Mouse (Mus musculus): ENCODE results near the gene Cbx5.

Cbx5 gene

DNA sequence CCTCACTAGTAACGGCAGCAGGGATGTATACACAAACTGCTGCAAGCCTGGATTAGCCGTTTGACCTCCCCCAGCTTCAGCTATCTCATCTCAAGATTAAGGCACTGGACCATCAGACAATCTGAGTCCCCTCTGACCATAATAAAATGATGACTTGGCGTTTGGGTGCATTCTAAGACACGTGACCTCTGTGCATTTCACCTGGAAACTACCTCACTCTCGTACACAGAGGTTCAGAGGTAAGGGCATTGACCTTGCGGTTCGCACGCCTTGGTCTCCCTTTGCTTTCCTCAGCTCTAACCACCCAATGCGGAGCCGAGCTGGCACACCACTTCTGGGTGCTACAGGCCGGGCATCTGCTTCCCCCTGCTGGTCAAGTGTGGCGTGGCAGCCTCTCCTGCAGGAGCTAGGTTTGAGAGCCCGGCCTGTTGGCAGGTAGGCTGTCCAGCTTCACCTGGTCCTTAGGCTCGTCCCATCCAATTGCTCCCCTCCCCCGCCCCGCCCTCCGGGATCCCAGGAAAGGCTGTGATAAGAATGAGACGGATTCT is 62.7 kb downstream of the Cbx5 start:
- DNase-seq (ENCODE audit: inconsistent age in 2 of 2, low spot score in 1 of 2), result peak; percentile 88 to 96

DNA sequence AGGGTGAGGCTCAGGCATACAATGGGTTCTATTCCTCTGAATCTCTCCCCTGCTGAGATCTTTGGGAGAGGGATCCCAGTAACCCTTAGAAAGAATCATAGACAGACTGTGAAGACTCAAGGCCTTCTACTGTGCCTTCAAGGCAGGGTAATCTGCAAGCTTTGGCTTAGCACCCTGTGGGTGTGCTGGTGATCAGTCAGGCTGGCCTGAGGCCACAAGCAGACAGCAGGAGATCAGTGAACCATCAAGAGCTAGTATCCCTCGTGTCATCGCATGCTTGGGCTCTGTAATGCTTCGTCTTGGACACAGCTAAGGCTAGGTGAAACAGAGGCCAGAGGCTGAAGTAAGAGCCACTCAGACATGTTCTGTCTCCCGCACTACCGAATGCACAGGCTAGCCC is 66.4 kb downstream of the Cbx5 start:
- no peak for DNase-seq (ENCODE audit: inconsistent age in 2 of 2, low spot score in 1 of 2)

DNA sequence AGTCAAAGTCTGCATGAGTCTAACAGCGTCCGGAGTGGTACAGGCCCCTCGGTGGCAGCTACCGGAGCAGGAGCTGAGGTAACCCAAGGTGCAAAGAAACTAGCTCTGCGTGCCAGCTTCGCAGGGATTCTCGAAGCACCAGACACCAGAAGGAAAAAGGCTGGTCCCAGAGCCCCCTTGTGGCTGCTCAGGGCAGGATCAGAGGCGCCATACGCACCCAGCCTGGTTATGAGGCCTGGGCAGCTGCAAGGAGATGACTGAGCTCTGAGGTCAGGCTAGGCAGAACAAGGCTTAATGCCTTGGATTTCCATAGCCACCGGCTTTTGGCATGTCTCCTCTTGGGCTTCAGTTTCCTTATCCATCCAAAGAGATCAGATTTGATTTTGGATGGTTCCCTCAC is 67.1 kb downstream of the Cbx5 start:
- peak; percentile 55 to 86 for DNase-seq (ENCODE audit: inconsistent age in 2 of 2, low spot score in 1 of 2)

DNA sequence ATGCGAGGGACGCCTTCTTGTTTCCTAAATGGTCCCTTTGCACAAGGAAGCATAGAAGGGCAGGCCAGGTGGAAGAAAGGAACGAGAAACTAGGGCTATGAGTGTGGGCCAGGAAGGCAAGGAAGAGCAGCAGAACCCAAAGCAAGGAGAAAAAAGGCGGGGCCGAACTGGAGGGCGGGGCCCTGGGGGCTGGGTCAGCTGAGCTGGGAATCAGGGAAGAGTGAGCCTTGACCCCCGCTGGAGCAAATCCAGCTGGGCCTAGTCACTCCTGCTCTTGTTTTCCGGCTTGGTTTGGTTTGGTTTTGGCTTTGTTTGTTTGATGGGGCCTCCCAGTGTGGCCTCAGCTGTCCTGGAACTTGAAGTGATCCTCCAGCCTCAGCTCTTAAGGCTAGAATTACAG is 68.3 kb downstream of the Cbx5 start:
- DNase-seq (ENCODE audit: inconsistent age in 2 of 2, low spot score in 1 of 2), result peak; percentile 60 to 85

DNA sequence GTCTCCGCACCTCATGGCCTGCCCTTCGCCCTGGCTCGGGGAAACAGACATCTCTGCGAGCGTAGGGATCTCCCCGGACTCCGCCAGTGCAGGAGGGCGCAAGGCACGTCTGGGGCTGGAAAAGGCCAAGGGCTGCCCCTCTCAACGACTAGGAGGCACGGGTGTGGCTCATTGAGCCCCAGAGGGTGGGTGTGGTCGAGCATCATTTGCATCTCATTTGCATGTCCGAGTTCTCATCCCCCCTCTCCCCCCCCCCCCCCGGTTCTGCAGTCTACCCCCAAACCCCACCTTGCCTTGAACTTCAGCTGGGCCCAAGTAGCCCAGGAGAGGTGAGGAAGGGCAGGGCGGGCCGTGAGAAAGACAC is 69.3 kb downstream of the Cbx5 start:
- DNase-seq (ENCODE audit: inconsistent age in 2 of 2, low spot score in 1 of 2), result no peak

DNA sequence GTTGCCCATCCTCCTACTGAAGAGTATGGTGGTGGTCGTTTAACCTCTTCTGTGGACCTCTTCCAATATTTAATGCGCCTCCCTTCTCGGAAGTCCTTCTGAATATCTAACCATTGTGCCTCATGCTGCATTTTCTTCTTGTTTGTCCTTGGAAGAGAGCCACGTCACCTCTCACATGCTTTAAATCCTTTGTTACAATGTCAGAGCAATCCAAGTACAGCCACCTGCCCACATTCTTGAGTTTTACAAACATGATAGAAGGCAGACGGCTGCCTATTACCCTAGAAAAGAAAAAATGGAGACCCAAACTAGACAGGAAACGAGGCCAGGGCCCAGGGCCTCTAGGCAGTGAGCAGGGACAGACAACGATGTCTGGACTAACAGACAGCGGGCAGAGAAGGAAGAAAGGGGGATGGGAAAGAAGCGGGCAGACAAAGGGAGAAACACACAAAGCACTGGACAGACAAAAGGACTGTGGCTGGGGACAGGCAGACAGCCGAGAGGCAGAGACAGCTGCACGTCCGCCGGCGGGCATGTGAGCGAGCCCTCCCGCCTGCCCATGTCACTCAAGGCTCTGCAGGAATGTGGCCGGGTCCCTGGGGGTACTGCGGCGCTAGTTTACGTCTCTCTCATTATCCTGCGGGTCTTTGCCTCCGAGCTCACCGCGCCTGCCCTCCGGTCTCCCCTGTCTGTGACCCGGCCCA is 69.9 kb downstream of the Cbx5 start:
- DNase-seq (ENCODE audit: inconsistent age in 2 of 2, low spot score in 1 of 2), result peak in 1 of 2 experiments; percentile 52

DNA sequence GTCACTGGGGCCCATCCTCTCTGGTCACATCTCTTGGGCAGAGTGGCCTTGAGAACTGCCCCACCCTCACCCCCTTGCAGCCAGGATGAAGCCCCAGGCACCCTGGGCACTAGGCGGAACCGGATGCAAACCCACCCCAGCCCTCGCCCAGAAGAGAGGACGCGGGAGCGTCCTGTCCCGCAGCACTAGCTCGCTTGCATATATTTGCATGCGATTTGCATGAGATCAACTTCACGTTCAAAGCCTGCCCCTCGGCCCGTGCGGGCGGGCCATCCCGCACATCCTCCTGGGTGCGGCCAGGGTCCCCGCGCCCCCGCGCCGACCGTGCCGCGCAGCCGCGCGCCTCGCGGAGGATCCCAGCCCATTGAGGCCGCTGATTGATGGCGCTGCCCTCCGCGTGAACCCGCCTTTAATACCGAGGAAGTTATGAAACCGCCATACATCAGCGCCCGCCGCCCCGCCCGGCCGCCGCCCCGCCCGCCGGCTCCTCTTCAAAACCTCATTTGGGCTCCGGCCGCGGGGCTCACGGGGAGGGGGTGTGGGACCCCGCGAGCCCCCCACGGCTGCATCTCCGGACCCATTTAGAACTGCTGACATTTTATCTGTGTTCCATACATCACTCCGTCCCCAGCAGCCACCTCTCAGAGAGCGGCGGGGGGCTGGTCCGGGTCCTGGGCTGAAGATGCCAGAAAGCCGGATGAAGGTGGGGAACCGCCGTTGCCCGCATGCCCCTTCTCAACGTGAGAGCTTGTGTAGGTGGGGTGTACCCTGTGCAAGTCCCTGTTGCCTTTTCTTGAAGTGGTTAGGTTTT is 70.6 kb downstream of the Cbx5 start:
- peak; percentile 59 to 76 for DNase-seq (ENCODE audit: inconsistent age in 2 of 2, low spot score in 1 of 2)

DNA sequence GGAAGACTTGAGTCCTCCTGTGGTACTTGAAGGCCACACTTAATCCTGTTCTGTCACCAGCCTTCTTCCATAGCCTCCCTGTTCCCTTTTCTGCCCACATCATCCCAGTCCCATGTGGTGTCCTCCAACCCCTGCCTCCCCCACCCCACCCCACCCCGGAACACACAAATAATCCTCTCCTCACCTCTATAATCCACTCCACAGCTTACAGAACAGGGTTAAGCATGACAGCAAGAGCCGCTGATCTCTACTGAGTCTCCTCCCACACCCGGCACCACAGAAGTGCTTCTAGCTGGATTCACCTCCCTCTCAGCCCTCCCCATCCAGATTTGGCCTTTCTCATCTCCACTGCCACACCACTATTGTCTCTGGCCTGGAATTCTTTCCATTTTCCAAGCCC is 71.8 kb downstream of the Cbx5 start:
- DNase-seq (ENCODE audit: inconsistent age in 2 of 2, low spot score in 1 of 2), result no peak

DNA sequence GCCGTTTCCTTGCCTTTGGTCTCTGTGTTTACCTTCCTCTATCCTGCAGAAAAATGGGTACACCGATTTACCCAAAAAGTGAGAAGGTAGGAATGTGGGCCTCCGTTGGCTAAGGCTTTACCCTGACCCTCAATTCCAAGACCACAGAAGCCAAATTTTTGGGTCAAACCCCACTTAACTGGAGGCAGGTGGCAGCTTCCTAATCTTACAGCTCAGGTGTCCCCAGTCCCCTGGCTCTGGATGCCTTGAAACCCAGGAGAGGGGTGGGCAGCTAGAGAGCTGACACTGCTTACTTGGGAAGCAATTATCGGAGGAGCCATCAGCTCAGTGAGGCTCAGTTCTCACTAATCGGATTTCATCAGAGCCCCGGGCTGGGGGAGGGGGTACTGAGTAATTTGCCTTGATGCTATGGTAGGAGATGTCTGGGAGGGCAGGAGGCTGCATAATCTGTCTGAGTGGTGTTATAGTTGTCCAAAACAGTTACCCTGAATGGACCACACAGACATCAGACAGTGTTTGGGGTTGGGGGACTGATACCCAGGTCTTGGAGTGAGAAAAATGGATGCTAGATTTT is 72.5 kb downstream of the Cbx5 start, which contains the start of gene Smug1:
Gene Smug1, minus strand, starts transcription at position 51 of the 574 bp plus-strand sequence.
- DNase-seq (ENCODE audit: inconsistent age in 2 of 2, low spot score in 1 of 2), result no peak

DNA sequence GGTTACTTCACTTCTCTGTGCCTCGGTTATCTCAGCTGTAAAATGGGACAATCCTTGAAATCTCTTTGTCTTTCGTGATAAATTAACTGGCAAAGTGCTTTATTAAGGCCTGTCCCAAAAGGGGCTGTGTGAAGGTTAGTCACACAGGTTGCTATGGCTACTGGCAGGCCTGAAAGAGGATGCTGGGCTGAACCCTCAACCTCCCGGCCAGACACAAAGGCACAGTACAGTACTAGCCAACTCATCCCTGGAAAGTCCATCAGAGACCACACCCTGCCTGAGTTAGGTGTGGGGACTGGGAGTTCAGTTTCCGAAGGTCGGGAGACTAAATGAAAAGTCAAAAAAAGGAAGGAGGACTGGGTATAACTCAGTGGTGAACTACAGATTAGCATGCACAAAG is 73.7 kb downstream of the Cbx5 start:
- no peak for DNase-seq (ENCODE audit: inconsistent age in 2 of 2, low spot score in 1 of 2)

DNA sequence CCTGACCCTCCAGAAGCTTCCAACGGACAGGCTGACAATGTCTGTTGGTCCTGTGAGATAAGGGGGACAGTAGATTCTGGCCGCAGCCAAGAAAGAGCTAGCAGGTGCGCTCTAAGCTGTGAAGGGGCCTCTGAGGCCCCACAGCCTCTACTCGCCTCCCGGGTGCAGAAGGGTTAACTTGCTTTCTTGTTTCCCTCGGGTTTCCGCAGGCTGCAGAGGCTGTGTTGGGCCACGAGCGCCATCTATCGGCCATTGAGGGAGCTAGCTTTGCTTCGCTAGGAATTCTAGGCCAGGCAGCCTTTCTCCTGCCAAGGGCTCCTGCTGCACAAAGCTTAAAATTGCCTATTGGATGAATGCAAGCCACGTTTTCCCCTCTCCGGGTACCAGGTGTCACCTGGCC is 74.2 kb downstream of the Cbx5 start:
- DNase-seq (ENCODE audit: inconsistent age in 2 of 2, low spot score in 1 of 2), result peak; percentile 86 to 96

DNA sequence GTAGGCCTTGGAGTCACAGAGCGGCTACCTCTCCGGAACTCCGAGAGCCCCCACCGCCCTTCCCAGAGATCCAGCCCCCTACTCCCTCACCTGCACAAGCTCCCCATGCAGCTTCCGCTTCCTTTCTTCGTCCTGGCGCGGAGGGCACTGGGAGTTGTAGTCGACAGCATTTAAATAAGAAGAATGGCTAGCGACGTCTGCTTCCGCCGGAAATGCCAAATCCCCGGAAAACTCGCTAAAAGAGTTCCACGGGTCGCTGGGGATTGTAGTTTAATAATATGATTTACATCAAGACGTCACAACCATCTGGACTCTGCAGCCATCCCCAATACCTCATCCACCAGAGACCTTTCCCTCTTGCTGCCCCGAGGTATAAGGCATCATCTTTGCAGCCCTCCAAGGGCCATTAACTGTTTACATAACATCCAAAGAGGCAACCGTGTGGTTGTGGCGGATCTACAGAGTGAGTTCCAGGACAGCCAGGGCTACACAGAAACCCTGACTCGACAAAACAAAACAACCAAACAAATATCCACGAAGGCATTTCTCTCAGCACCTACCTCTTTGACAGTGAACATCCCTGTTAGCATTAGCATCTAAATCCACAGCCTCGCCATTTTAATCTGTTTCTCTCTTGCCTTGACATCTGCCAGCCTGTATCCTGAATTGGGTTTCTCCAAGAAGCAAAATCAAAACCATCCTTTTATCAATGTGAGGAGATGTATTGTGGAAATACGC is 76.3 kb downstream of the Cbx5 start:
- DNase-seq (ENCODE audit: inconsistent age in 2 of 2, low spot score in 1 of 2), result peak; percentile 90 to 95

DNA sequence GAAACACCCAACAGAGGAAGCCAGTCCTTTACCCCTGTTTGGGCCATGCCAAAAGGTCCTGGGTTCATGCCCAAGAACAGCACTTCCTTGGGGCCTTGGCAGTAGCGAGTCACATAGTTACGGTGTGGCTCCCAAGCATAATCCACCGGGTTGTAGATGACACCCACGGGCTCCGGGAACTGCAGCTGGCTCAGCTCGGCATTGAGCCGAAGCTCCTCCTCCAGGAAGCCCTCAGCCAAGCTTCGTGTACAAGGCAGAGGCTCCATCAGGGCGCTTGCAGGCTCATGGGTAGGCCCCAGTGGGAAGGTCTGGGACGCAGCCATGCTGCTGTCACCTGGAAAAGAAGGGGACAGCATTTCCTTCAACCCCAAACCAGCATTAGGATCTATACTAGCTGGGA is 82.0 kb downstream of the Cbx5 start:
- no peak for DNase-seq (ENCODE audit: inconsistent age in 2 of 2, low spot score in 1 of 2)

DNA sequence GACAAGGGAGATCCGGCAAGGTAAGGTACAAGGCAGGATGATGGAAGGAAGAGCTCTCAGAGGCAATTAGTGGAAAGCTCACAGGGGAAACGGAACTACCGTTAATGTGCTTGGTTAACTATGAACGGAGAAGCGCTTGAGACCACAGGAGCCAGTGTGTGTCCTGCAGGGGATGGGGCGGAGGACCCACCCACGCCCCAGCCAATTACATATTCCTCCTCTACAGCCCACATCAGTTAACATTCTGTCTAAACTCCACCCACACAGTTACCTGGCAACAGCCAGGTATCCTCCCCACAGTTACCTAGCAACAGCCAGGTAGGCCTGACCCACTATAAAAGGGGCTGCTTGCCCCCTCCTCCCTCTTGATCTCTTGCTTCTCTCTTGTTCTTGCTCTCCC is 82.7 kb downstream of the Cbx5 start:
- DNase-seq (ENCODE audit: inconsistent age in 2 of 2, low spot score in 1 of 2), result no peak

DNA sequence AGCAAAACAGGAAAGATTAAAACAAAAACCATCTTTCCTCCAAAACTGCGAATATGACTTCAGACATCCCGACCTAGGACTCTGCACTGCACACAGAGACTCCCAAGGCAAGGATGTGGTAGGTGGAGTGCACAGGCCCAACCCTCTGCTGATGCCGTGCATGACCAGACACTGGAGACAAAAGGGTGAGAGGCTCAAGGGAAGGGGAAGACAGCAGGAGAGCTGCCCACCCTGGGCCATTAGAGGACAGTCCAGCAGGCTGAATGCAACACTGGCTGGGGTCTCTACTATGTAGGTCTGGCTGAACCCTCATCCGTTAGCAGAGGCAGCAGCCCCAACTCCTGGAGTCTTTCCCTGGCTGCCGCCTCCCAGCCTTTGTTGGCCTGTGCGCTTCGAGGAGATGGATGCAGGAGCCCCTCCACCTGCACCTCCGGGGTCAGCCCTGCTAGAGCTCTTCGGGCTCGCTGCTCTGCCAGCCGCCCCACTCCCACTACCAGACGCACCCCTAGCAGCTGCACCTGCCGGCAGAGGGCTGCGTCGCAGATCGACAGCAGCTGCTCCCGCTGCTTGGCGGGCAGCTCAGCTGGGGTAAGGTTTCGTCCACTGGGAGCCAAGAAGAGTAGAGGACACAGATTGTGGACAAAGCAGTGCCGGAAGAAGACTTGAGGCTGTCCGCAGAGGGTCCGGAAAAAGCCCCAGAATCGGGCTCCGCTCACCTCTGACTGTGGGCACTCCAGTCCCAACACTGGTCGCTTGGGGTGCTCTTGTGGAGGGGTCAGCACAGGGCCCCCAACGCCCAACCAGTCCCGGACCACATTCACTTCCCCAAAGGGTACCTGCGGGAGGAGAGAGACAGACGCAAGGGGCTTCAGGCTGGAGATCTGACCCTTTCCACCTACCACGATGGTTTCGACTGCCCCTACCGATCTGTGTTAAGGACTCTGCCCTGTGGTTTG is 84.0 kb downstream of the Cbx5 start:
- no peak for DNase-seq (ENCODE audit: inconsistent age in 2 of 2, low spot score in 1 of 2)

DNA sequence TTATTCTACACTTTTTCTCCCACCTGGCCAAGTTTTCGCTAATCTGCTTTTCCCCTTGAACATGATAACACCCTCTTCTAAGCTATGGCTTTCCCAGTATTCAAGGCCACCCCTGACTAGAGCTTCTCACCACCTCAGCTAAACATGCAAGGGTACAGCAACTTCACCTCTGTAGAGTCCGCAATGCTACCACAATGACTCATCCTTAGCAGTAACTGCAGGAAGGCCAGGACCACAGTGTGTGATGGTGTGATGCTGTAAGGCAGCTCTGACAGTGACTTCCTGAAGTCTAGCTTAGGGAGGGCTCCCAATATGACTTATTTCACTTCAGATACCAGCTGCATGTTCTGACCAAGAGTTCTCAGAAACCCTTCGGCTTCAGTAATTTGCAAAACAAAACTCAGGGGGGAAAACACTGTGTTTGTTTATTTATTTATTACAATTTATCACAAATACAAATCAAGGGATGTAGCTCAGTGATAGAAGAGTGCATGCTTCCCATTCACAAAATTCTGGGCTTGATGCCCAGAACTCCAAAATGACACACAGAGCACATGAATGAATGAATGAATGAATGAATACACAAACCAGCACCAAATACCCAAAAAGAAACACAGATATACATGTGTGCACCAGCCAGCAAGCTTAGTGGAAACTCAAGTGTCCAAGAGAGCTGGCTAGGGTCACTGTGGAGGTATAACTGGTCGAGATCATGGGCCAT is 86.6 kb downstream of the Cbx5 start:
- DNase-seq (ENCODE audit: inconsistent age in 2 of 2, low spot score in 1 of 2), result no peak

DNA sequence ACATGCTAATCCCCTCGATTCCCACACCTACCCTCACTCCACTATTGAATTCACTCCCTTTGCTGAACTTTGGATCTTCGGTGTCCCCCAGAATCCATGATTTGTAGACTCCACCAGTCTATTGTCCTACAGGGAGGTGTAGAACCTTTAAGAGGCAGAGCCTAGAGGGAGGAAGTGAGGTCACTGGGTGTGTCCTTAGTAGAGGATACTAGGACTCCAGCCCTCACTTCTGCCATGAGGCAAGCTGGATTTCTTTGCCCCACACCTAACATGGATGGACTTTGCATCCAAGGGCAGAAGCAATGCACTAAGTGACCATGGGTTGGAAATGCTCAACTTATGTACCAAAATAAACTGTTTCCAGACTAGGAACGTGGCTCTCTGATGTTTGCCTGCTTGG is 87.2 kb downstream of the Cbx5 start:
- DNase-seq (ENCODE audit: inconsistent age in 2 of 2, low spot score in 1 of 2), result no peak

DNA sequence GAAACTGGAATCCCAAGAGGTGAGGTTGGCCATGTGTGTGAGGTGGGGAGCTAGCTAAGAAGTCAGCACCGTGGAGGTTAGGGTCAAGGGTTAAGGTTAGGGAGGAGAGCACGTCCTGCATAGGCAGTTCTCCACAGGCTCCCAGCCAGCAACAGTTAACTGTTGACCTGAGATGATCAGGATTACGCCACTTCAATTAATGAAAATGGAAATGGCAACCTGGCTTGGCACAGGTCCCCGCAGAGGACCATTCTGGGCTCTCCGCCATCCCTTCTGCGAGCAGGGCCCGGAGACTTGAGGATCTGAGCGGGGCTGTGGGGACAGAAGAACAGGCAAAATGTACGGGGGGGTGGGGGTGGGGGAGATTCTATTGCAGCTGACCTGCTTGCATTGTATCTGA is 91.8 kb downstream of the Cbx5 start:
- no peak for DNase-seq (ENCODE audit: inconsistent age in 2 of 2, low spot score in 1 of 2)

DNA sequence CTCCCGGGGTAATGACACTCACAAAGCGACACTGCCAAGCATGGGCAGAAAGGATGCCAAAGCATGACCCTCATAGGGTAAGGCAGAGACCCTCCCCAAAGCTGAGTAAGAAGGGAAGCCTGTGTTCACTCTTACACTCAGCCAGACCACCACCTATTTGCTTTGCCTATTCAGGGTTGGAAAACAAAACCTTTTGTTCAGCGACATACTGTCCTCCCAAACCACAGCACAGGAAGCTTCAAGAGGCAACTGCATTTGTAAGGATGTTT is 92.3 kb downstream of the Cbx5 start:
- DNase-seq (ENCODE audit: inconsistent age in 2 of 2, low spot score in 1 of 2), result no peak

All from adrenal gland, adult (tissue).